Mouse (Mus musculus) stomach, postnatal 0 days (tissue): Measurements from ENCODE around the gene Apol7e. TPM values are rescaled to one million over a fixed set of nuclear protein-coding genes. Genes with fewer than 3 reads are reported as not detected.
A peak's percentile ranks its signal among the peaks of the same experiment; 100 is the strongest.
"Not testable (repeated sequence)": the region's sequence is repeated elsewhere in the genome, so short reads cannot be mapped to it uniquely, and the experiment has no call there.

Experiments
- ATAC-seq: fragments of 200-750 bp; cut with Nextera tagmentation; 2 replicates; pipeline ENCODE4 v1.8.0; 2017; ENCODE audit not compliant: low FRiP score, low TSS enrichment
- DNase-seq: peaks from one replicate; pipeline ENCODE4 v3.0.0-alpha.2; 2016; ENCODE audit warnings: low spot score
- H3K27ac ChIP-seq: fragments of 300-500 bp; sonication (generic); replicated peaks from 2 replicates; pipeline ENCODE4 v1.5.1; 2014; ENCODE audit warnings: mild to moderate bottlenecking, control low read depth
- H3K27me3 ChIP-seq: fragments of 300-500 bp; sonication (generic); 2 replicates; pipeline ENCODE4 v1.6.1; 2014; ENCODE audit warnings: low read length; ENCODE audit not compliant: control insufficient read depth, insufficient read depth
- H3K36me3 ChIP-seq: fragments of 300-500 bp; sonication (generic); 2 replicates; pipeline ENCODE4 v1.6.1; 2014; ENCODE audit warnings: low read length, mixed read lengths; ENCODE audit not compliant: control insufficient read depth, insufficient read depth
- H3K4me1 ChIP-seq: fragments of 300-500 bp; sonication (generic); replicated peaks from 2 replicates; pipeline ENCODE4 v1.6.1; 2014; ENCODE audit warnings: antibody characterized with exemption; ENCODE audit not compliant: control insufficient read depth, insufficient read depth
- H3K4me2 ChIP-seq: fragments of 300-500 bp; sonication (generic); replicated peaks from 2 replicates; pipeline ENCODE4 v1.6.1; 2014; ENCODE audit warnings: low read depth, mild to moderate bottlenecking, control low read depth, moderate library complexity
- H3K4me3 ChIP-seq: fragments of 300-500 bp; sonication (generic); 2 replicates; pipeline ENCODE4 v1.5.1; 2014; ENCODE audit warnings: low read depth, low read length, control low read depth
- H3K9ac ChIP-seq: fragments of 300-500 bp; sonication (generic); 2 replicates; pipeline ENCODE4 v1.6.1; 2014; ENCODE audit warnings: mild to moderate bottlenecking, low read length, control low read depth, mixed read lengths
- H3K9me3 ChIP-seq: fragments of 300-500 bp; sonication (generic); 2 replicates; pipeline ENCODE4 v1.6.1; 2016; ENCODE audit warnings: low read length; ENCODE audit not compliant: control insufficient read depth
- CTCF ChIP-seq: IDR thresholded peaks from 2 replicates; pipeline ENCODE4 v1.5.1; 2016; ENCODE audit warnings: antibody characterized with exemption, low read depth, mild to moderate bottlenecking, moderate library complexity
- EP300 ChIP-seq: optimal IDR thresholded peaks from 2 replicates; pipeline ENCODE3; 2016; ENCODE audit warnings: antibody characterized with exemption
- WGBS: fragments of 180-500 bp; shearing (Covaris S2); extraction: QIAGEN DNeasy Blood & Tissue Kit; methylation state at CpG from one replicate; pipeline ENCODE4 v1.1.7; 2014; 5-methylcytosine and 5-hydroxymethylcytosine counted together
- polyA plus RNA-seq: library from polyadenylated mRNA; unstranded; fragments of >200 nt; fragmentation: Nextera tagmentation; extraction: Ambion mirVana; gene quantifications from 2 replicates; pipeline ENCODE4 v1.2.1, GENCODE M21; 2015

The Apol7e gene
- polyA plus RNA-seq, 1 experiment from 2014 or later, result 0.10 TPM

DNA sequence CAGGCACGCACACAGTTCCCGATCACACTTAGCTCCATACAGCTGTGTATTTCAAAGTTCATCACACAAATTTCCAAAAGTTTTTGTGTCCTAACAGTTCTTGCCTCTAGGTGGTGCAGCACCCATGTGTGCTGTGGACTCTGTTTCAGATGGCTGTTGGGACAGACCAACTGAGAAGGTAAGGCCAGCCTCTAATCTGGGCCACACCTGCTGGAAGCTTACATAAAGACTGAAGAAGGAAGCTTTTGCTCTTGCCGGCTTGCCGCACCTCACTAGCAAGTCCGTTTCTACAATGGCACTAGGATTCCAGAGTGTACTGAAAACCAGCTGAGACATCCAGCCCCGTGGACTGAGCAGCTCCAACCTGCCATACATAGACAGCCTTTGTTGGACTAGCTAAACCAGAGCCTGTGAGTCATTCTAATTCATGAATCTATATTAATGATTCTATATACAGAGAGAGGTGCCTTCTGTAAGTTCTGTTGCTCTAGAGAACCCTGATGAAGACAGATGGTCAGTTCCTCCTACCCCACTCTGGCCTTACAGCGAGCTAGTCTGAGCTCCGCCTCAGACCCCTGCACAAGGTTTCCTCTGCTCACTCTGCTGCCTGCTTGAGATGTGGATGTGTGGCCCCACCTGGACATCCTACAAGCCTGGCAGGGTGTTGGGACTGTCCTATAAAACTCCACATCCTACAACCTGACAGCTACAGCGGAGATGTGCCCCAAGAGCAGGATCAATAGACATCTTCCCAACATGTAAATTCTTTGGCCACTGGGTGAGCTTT lies 42.0 kb downstream of the Apol7e start:
- no peak overlapping the region for H3K4me3 ChIP-seq
- no peaks in the 10 kb centered on the region for H3K4me1 ChIP-seq
- no peak overlapping the region for H3K9ac ChIP-seq
- WGBS, result 55% methylated on average over 9 of the region's 9 CpGs
- H3K4me2 ChIP-seq, result no peak overlapping the region
- H3K9me3 ChIP-seq, result no peaks in the 10 kb centered on the region
- ATAC-seq (peak; percentile 93), DNase-seq (peak; percentile 61)
- no peak overlapping the region for H3K27ac ChIP-seq
- TF ChIP-seq EP300, result no peak
- peak; percentile 77 for TF ChIP-seq CTCF
- no peaks in the 10 kb centered on the region for H3K27me3 ChIP-seq
- no peaks in the 10 kb centered on the region for H3K36me3 ChIP-seq

DNA sequence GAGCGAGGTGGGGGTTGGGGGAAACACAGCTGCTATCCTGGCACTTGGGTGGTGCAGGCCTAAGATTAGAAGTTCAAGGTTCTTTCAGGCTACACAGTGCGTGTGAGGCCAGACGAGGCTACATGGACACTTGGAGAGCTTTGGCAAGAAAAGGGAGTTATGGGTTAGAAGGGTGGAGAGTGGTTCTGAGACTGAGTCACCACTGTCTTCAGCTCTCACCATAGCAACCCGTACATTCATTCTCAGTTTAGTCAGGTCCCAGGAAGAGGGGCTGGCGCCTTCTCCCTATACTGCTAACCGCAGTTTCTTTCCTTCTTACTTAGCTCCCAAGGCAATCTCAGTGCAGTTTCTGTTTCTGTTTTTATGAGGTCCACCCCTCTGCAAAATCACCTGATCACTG lies 42.9 kb downstream of the Apol7e start:
- WGBS, result 73% methylated on average over 6 of the region's 6 CpGs
- peak; percentile 69; the same call in 1 of the 2 replicates for ATAC-seq
- H3K27me3 ChIP-seq, H3K4me1 ChIP-seq, H3K36me3 ChIP-seq, DNase-seq, H3K27ac ChIP-seq, H3K4me3 ChIP-seq, H3K9ac ChIP-seq, H3K4me2 ChIP-seq, H3K9me3 ChIP-seq: not testable (repeated sequence)

DNA sequence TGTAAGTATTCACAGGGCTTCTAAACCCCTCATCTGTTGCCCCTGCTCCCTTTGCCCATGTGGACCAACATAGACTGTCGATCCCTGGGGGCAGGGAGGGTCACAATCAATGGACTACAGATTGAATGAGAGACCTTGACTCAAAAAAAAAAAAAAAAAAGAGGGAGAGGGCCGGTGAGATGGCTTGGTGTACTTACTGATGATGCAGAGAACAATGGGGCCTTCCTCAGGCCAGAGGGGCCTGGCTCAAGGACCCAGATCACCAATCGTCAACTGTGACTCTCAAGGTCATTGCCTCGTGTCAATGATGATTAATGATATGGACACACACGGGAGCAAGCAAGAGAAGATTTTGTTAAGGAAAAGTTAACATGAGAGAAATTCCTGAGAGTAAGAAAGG lies 46.0 kb downstream of the Apol7e start:
- WGBS, result 25% methylated on average over 5 of the region's 5 CpGs
- DNase-seq, result no peak
- Histone ChIP-seq H3K4me2 (no peak overlapping the region), H3K4me1 (no peaks in the 10 kb centered on the region), H3K27ac (no peak overlapping the region), H3K36me3 (no peaks in the 10 kb centered on the region), H3K27me3 (no peaks in the 10 kb centered on the region), H3K4me3 (no peak overlapping the region), H3K9ac (no peak overlapping the region), H3K9me3 (no peaks in the 10 kb centered on the region)
- ATAC-seq, result no peak
- no peak for TF ChIP-seq EP300
- TF ChIP-seq CTCF, result no peak

DNA sequence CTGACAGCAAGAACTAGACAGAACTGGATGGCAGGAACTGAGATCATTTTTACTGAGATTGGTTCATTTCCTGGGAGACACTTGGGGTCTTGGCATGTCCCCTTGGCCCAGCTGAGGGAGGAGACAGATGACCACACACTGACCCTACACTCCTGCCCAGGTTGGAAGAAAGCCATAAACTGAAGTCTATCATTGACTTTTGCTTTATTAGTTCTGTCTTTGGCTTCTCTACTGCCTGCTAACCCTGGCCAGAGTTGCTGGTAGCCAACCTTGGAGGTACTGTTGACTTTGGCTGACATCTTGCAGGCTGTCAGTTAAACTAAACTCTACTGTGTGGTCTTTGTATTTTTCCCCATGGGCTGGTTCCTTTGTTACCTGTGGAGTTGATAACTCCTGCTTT lies 46.4 kb downstream of the Apol7e start:
- H3K9ac ChIP-seq, result no peak overlapping the region
- H3K4me3 ChIP-seq, result no peak overlapping the region
- ATAC-seq, result no peak
- no peaks in the 10 kb centered on the region for H3K27me3 ChIP-seq
- no peaks in the 10 kb centered on the region for H3K36me3 ChIP-seq
- H3K4me1 ChIP-seq, result no peaks in the 10 kb centered on the region
- TF ChIP-seq CTCF (no peak), EP300 (no peak)
- DNase-seq, result no peak
- H3K27ac ChIP-seq, result no peak overlapping the region
- H3K4me2 ChIP-seq, result no peak overlapping the region
- no peaks in the 10 kb centered on the region for H3K9me3 ChIP-seq

DNA sequence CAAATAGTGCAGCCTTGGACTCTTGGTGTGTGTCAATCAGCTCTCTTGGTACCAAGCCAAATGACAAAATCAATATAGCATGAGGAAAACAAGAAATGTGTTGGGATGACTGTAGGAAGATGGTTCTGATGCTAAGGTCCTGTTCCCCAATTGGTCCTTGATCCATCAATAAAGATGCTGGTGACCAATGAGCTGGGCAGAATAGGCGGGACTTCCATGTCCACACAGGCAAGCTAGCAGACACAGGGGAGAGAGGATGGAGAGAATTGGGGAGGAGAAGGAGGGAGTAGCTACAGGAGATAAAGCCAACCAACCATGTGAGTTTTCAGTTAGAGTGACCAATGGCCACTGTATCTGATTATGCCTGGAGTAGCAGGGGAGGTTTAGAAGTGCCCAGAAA lies 47.7 kb downstream of the Apol7e start:
- Histone ChIP-seq H3K27me3 (no peaks in the 10 kb centered on the region), H3K27ac (no peak overlapping the region), H3K9me3 (no peaks in the 10 kb centered on the region), H3K9ac (no peak overlapping the region), H3K4me2 (no peak overlapping the region), H3K4me1 (no peaks in the 10 kb centered on the region), H3K4me3 (no peak overlapping the region), H3K36me3 (no peaks in the 10 kb centered on the region)
- no peak for ATAC-seq
- whole genome bisulfite sequencing, result 93% methylated on average over 1 of the region's 1 CpGs
- TF ChIP-seq EP300, result no peak
- no peak for TF ChIP-seq CTCF
- no peak for DNase-seq

DNA sequence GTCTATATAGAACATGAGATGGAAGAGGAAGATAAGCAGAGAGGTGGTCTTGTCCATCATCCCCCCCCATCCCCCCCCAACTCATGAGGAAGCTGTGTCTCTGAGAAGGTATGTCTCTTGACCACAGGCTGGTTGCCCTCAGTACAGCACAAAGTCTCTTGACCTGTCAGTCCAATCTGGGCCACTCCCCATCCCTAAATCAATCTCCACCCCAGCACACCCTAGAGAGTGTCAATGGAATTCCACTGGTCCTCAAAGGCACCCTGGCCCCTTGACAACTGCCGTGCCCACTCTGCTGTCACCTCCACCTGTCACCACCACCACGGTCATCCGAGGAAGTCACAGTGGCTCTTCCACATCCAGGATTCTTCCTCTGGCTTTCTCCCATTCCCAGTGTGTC lies 49.8 kb downstream of the Apol7e start:
- 75% methylated on average over 3 of the region's 3 CpGs for WGBS

More for the DNA sequence above, 49.8 kb downstream of the Apol7e start:
- Histone ChIP-seq H3K4me2 (no peak overlapping the region), H3K27me3 (no peaks in the 10 kb centered on the region), H3K4me1 (no peaks in the 10 kb centered on the region), H3K9ac (no peak overlapping the region), H3K9me3 (no peaks in the 10 kb centered on the region), H3K27ac (no peak overlapping the region), H3K36me3 (no peaks in the 10 kb centered on the region), H3K4me3 (no peak overlapping the region)
- ATAC-seq, result no peak
- TF ChIP-seq CTCF (no peak), EP300 (no peak)
- DNase-seq, result no peak
